Mouse (Mus musculus) embryo, embryonic 10.5 days (tissue): ENCODE measurements around the gene Gm20517.
"Not testable (repeated sequence)": the region's sequence is repeated elsewhere in the genome, so short reads cannot be mapped to it uniquely, and the experiment has no call there.

Source experiments
- DNase-seq: peaks from one replicate; pipeline ENCODE4 v3.0.0-alpha.2; 2015; ENCODE audit warnings: low spot score

The Gm20517 gene

DNA sequence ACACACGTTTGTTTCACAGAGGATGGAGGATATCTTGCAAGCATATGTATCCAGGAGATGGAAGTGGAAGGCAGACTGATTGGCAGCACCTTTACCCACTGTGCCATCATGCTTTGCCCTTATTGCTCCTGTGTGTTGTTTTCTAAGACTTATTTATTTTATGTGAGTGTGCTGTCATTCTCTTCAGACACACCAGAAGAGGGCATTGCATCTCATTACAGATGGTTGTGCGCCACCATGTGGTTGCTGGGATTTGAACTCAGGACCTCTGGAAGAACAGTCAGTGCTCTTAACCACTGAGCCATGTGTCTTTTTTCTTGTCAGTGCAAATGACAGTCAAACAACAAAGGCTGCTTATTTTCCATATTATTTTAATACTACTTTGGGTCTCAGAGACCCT lies 16.4 kb downstream of the Gm20517 start:
- DNase-seq, result no peak

DNA sequence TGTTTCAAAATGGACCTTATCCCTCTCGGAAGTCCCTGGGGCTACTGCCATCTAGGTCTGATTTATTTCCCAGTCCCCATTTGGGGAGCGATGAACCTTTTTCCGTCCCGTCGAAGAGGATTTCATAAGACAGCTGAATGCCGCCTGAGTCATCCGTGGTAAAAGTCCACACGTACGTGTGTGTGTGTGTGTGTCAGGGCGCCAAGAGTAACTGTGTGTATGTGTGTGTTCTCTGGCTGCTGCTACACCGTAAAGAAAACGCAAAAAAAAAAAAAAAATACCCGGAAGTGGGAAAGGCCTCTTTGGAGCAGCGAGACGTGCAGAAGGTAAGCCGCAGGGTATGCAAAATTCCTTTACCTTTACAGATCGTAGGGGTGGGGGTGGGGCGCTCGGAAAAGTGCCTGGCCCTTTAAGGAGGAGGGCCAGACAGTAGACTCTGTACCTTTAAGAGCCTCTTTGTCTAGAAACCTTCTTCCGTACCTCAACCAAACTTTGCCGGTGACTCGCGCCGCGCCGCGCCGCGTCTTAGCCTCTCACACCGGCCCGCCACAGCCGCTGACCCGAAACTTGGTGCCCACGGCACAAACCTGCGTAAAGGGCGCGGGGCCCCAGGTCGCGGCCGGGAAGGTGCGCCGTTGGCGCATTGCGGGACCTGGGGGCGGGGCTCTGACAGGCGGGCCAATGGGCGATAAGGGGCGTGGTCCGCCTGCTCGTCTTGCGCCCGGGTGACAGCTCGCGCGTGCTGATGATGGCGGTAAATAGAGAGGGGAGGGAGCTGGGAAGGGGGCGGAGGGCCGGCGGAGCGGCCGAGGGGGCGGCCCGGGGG lies 17.7 kb downstream of the Gm20517 start:
- DNase-seq, result peak; percentile 97

DNA sequence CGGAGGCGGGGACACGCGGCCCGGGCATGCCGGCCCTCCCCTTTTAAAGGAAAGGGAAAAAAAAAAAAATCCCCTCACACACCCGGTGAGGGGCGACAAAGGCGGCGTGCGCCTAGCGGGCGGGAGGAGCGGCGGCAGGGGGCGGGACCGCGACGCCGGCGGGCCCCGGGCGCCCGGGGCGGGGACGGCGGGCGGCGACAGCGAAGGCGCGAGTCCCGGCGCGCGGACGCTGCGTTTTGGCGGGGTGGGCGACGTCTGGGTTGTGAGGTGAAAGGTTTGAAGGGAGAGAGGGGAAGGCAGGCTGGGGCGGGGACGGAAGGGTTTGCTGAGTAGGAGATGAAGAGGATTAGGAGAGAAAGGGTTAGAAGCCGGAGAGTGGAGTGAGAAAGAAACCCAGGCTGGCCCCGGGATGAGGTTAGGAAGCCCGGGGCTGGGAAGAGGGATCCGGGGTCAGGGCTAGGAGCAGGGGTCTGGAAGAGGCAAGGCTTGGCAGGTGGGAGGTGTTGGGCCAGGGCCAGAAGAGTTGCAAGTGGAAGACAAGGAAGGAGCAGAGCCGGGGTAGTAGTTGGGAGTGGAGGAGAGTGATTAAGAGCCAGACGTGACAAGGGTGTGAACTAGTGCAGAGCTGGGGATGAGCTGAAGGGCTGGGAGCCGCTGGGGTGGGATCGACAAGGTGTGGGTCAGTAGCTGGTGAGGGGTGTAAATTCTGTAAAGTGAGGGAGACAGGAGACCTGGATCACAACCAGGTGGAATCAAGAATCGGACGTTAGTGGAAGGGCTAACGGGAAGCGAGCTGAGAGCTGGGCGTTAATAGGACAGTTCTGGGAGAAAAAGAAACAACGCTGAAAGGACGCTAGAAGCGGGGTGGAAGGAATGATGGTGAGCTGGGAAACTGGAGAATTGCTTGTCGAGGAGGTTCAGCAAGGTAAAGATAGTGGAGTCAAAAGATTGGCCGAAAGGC lies 18.6 kb downstream of the Gm20517 start:
- DNase-seq, result peak; percentile 41

DNA sequence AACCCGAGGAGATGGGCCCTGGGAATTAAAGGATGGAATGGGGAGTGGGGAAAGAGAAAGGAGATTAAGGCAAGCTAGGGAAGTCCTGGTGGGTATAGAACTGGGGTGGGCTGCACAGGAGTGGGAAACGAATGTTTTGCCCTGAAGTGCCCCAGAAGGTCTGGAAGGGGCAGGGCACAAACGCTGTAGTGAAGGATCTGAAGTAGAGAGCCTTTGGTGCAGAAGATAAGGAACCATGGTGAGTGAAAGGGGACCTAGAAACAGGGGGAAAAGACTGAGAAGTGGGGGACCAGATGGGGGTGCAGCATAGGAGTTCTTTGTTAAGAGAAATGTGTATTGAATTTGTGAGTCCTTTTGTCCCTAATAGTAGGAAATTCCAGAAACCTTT lies 19.3 kb downstream of the Gm20517 start, which contains the start of gene Usp49:
Gene Usp49, plus strand, starts transcription at position 13 of the 388 bp plus-strand sequence.
- DNase-seq, result no peak

DNA sequence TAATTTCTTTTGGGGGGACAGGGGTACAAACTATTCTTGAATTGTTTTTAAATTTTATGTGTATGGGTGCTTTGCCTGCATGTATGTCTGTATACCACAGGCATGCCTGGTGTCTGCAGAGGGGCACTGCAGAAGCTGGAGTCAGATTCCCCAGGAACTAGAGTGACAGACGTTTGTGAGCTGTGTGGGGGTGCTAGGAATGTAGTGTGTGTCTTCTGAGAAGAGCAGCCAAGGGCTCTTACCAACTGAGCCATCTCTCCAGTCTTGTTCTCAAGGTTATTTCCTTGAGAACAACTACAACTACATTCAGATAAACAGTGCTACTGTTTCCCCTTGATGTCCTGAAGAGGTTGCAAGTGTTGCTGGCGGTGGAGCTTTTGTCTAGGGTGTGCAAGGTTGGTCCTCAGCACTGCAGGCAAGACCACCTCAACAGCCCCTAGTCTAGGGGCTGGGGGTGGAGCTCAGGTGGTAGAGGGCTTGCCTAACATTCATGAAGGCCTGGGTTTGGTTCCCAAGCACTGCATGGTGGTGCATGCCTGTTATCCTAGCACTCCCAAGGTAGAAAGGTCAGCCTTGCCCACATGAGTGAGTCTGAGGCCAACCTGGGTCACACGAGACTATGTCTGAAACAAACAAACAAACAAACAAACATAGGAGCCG lies 20.9 kb downstream of the Gm20517 start:
- DNase-seq, result no peak

DNA sequence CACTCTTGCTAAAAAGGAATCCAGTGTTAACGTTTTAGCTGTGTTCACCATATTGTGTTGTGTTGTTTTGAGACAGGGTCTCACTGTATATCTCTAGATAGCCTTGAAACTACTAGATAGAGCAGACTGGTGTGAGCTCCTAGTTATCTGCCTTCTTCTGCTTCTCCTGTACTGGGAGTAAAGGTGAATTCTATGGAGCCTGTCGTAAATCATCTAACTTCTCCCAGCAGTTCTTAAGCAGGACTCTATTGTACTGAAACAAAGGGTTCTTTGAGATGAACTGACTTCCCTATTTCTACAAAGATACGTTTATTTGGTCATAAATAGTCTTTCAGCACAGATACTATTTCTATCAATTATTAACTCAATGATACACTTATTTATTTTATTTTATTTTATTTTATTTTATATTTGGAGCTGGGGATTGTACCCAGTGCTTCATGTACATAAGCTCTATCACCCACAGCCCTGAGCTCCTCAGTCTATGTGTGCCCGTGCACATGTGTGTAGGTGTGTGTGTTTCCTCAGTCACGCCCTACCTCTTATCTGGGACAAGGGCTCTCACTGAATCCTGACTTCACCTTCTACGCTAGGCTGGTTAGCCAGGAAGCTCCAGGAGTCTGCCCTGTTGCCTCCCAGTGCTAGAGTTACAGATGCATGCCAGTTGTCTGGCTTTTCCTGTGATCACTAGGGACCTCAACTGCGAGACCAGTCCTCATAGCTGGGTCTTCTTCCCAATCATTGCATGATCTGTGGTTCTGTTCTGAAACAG lies 22.8 kb downstream of the Gm20517 start:
- no peak for DNase-seq

DNA sequence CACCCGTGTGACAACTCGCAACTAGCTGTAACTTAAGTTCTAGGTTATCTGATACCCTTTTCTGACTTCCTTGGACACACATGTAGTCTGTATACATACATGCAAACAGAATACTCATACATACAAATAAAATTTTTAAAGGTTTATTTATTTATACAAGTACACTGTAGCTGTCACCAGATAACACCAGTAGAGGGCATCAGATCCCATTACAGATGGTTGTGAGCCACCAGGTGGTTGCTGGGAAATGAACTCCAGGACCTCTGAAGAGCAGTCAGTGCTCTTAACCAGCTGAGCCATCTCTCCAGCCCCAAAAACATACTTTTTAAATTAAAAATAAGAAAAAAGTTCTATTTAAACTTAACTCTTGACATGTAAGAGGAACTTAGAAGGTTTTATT lies 31.6 kb downstream of the Gm20517 start:
- DNase-seq, result no peak

DNA sequence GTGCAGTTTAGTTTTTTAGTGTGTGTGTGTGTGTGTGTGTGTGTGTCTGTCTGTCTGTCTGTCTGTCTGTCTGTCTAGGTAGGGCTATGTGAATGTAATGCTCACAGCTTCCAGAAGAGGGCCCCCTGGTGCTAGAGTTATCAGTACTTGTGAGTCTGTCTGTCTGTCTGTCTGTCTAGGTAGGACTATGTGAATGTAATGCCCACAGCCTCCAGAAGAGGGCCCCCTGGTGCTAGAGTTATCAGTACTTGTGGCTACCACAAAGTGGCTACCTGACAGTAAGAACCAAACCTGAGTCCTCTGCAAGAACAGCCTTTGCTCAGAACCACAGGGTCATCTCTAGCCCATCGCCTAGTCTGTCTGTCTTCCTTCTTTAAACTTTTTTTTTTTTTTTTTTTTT lies 35.3 kb downstream of the Gm20517 start:
- DNase-seq, result peak; percentile 90

DNA sequence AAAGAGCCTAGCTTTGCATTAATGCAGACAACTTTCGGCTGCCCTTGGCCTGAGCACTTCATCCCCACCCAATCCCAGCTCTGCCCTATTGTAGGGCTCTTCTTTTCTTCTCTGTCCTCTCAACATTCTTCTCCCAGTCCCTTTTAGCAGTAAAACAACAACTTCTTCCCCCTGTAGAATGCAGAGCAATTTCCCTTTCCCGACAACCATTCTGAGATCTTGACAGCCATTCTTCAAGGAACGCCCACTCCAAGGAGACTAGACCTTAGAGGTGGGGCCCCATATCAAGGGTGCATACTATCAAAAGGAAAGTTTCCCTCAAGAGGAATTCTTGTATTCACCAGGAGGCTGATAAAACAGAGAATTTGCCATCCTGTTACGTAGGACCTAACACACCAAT lies 37.6 kb downstream of the Gm20517 start:
- DNase-seq, result peak; percentile 32

DNA sequence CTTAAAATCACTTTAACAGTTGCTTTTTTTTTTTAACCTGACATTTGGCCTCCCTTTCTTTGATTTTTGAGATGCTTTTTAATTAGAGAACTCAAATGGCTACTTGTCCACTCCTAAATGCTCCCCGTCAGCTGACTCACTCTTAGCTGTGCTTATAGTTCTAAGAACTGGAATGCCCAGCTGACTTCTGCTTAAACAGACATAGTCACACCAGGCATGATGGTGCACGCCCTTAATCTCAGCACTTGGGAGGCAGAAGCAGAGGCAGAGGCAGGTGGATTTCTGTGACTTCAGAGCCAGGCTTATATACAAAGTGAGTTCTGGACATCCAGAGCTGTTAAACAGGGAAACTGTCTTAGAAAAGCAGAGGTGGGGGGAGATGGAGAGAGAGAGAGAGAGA lies 40.6 kb downstream of the Gm20517 start:
- no peak for DNase-seq

DNA sequence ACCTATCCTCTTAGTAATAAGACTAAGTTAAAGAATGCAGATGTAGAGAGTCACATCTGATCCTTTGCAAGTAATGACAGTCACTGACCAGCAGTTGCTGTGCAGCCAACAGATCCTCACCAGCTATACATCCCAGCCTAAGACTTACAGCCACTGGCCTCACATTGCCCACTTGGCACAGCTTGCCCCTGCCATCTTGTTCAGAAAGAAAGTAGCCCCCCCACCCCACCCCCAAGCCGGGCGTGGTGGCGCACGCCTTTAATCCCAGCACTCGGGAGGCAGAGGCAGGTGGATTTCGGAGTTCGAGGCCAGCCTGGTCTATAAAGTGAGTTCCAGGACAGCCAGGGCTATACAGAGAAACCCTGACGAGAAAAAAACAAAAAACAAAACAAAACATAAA lies 43.0 kb downstream of the Gm20517 start:
- not testable (repeated sequence) for DNase-seq

DNA sequence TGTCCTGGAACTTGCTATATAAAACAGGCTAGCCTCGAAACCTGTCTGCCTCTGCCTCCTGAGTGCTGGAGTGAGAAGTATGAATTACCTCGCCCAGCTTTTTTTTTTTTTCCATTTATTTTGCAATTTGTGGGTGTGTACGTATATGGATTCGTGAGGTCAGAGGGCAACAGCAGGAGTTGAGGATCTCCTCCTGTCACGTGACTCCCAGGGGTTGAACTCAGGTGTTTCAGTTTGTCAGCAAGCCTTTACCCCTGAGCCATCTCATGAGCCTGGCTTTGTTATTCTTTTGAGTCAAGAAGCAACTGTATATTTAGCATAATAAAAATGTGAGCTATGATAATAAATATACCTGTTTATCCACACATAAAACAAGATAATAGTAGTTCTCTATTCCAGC lies 44.3 kb downstream of the Gm20517 start:
- DNase-seq, result no peak

DNA sequence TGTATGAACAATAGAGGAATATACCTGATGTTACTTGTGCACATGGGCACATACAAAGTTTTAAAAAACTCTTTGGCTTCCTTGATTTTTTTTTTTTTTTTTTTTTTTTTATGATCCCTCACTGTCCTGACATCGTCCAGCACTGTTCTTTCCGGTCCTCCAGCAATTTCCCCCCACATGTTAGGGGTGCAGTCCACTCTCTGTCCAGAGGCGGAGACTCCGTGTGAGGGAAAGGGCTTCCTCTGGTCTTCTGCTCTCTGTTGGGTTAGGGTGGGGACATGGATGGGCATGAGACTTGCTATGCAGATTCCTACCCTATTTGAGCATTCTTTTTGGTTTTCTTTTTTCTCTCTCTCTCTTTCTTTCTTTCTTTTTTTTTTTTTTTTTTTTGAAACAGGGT lies 46.5 kb downstream of the Gm20517 start:
- DNase-seq, result no peak

DNA sequence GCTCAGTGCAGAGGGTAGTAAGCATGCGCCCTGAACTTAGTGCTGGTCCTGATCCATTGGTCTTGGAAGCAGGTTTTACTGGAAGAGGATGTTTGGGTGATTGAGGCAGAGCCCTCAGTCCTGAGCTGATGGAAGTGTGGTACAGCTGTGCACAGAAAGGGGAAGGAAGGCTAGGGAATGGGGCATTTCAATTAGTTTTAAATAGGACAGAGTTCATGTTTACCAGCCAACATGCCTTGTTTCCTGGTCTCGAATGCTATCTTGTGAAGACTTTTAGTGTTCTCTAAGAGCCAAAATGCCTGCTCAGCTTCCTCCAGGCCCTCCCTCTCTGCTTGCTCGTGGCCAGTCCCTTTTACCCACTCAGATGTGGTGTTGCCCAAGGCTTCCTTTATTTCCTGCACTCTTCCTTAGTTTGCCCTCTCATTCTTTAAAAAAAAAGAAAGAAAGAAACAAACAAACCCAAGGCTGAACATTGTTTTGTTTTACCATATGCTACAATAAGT lies 47.4 kb downstream of the Gm20517 start:
- no peak for DNase-seq

DNA sequence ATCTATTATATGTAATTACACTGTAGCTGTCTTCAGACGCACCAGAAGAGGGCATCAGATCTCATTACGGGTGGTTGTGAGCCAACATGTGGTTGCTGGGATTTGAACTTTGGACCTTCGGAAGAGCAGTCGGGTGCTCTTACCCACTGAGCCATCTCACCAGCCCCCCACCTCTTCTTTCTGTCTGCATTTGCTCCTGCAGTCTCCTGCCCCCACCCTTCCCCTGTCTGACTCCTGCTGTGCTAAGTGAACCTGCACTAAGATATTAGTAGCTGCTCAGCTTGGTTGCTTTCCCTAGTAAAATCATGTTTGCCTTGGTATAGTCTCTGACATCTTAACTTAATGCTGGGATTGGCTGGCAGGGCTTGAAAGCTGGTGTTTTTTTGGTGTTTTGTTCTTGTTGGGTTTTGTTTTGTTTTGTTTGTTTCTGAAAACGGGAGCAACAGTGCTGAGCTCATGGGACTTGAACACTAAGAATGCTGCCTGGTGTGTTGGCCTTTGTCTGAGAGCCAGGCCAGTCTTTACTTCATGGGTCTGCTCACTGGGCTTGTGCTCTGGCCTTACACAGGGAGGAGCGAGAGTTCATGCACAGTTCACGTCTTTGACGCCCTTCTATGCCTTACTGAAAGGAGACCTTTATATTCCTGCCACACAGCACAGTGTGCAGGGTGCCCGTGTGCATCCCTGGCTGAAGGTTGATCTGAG lies 51.8 kb downstream of the Gm20517 start:
- DNase-seq, result peak; percentile 77

DNA sequence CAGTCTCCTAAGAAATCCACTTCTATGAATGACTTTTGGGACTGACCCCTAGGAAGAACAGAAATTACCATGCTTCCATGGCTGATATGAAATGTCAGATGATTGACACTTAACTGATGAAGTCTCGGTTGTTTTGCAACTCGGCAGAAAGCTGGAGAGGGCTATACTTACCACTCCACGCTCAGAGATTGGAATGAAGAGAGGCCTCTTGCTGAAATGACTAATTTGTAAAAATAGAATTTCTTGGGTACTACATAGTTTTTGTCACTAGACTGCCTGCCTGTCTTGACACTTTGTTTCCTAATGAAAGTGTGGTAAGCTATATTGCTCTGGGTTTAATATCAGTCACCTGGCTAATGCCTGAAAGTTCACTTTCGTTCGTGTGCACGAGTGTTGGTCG lies 53.1 kb downstream of the Gm20517 start:
- DNase-seq, result no peak

DNA sequence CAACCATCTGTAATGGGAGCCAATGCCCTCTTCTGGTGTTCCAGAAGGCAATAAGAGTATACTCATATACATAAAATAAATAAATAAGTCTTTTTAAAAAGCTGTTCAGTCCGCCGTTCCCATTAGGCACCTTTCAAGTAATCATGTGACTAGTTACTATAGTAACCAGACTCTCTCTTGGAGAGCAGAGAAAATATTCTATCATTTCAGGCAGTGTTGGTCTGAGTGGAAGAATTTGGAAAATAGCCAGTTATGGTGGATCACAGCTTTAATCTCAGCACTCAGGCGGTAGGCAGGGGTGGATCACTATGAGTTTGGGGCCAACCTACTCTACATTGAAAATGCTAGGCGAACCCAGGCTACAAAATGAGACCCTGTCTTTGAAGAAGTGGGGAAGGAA lies 57.8 kb downstream of the Gm20517 start:
- no peak for DNase-seq

DNA sequence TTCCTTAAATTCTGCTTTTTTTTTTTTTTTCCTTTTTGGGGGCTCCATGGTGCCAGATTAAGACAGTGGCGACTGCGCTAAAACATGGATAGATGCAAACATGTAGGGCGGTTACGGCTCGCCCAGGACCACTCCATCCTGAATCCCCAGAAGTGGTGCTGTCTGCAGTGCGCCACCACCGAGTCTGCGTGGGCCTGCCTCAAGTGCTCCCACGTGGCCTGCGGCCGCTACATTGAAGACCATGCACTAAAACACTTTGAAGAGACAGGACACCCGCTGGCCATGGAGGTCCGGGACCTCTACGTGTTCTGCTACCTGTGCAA lies 60.6 kb downstream of the Gm20517 start:
- DNase-seq, result no peak

DNA sequence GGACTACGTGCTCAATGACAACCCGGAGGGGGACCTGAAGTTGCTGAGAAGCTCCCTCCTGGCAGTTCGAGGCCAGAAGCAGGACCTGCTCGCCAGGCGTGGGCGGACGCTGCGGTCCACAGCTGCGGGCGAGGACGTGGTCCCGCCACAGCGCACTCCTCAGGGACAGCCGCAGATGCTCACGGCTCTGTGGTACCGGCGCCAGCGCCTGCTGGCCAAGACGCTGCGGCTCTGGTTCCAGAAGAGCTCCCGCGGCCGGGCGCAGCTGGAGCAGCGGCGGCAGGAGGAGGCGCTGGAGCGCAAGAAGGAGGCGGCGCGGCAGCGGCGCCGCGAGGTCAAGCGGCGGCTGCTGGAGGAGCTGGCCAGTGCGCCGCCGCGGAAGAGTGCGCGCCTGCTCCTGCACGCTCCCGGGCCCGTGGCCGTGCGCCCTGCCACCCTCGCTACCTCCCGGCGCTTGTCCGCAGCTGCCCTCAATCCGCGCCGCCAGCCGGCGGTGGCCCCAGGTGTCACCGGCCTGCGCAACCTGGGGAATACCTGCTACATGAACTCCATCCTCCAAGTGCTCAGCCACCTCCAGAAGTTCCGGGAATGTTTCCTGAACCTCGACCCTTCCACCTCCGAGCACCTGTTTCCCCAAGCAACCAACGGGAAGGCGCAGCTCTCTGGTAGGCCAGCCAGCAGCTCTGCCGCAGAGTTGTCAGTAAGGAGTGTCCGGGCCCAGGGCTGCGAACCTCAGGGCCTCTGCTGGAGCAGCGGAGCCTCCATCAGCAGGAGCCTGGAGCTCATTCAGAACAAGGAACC lies 61.1 kb downstream of the Gm20517 start:
- peak; percentile 80 for DNase-seq

DNA sequence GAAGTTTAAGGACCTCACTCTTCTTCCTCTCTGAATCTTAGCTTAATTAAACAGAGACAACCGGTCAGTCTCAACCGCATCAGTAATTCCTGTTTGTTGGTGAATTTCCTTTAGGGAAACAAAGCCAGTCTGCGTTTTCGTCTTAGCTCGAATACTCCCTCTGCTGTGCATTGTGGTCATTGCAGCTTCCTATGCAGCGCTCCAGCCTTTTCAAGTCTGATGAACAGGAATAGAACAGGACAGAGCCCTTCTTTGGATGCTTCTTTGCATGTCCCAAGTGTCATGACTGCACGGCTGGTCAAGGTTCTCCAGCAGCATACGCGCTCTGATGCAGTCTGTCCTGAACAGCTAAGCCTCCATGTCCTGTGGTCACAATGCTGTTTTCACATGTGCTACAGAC lies 65.2 kb downstream of the Gm20517 start:
- DNase-seq, result peak; percentile 88
